Mouse (Mus musculus): Measurements from ENCODE around the gene Rbfox1.

The Rbfox1 gene

GRCm38 (mm10) chr16:7352808-7353207, 1467.7 kb downstream of the Rbfox1 start:
- no peak for DNase-seq (ENCODE audit: low read depth, low spot score)

- DNase-seq (ENCODE audit: low read depth, low spot score): no peak
Measured at GRCm38 (mm10) chr16:7354116-7354515, 1469.0 kb downstream of the Rbfox1 start.

- no peak for DNase-seq (ENCODE audit: low read depth, low spot score)
Measured at GRCm38 (mm10) chr16:7359043-7359442, 1473.9 kb downstream of the Rbfox1 start.

- DNase-seq (ENCODE audit: low read depth, low spot score): no peak
Measured at GRCm38 (mm10) chr16:7360706-7361105, 1475.6 kb downstream of the Rbfox1 start.

- DNase-seq (ENCODE audit: low read depth, low spot score): no peak
Measured at GRCm38 (mm10) chr16:7365878-7366277, 1480.7 kb downstream of the Rbfox1 start.

- no peak for DNase-seq (ENCODE audit: low read depth, low spot score)
Measured at GRCm38 (mm10) chr16:7374146-7374545, 1489.0 kb downstream of the Rbfox1 start.

- no peak for DNase-seq (ENCODE audit: low read depth, low spot score)
Measured at GRCm38 (mm10) chr16:7374674-7375073, 1489.5 kb downstream of the Rbfox1 start.

GRCm38 (mm10) chr16:7396101-7396500, 1510.9 kb downstream of the Rbfox1 start:
- no peak for DNase-seq (ENCODE audit: low read depth, low spot score)

- no peak for DNase-seq (ENCODE audit: low read depth, low spot score)
Measured at GRCm38 (mm10) chr16:7404766-7405492, 1519.8 kb downstream of the Rbfox1 start.

GRCm38 (mm10) chr16:7407862-7408640, 1522.9 kb downstream of the Rbfox1 start:
- no peak for DNase-seq (ENCODE audit: low read depth, low spot score)

GRCm38 (mm10) chr16:7419655-7420281, 1534.6 kb downstream of the Rbfox1 start:
- no peak for DNase-seq (ENCODE audit: low read depth, low spot score)

GRCm38 (mm10) chr16:7425386-7426089, 1540.4 kb downstream of the Rbfox1 start:
- DNase-seq (ENCODE audit: low read depth, low spot score): no peak

- no peak for DNase-seq (ENCODE audit: low read depth, low spot score)
Measured at GRCm38 (mm10) chr16:7433296-7433695, 1548.1 kb downstream of the Rbfox1 start.

GRCm38 (mm10) chr16:7446791-7447290, 1561.7 kb downstream of the Rbfox1 start:
- DNase-seq (ENCODE audit: low read depth, low spot score): no peak

- DNase-seq (ENCODE audit: low read depth, low spot score): no peak
Measured at GRCm38 (mm10) chr16:7447718-7448649, 1562.8 kb downstream of the Rbfox1 start.

- DNase-seq (ENCODE audit: low read depth, low spot score): no peak
Measured at GRCm38 (mm10) chr16:7451193-7451592, 1566.0 kb downstream of the Rbfox1 start.

GRCm38 (mm10) chr16:7457571-7457970, 1572.4 kb downstream of the Rbfox1 start:
- DNase-seq (ENCODE audit: low read depth, low spot score): no peak
